Mouse (Mus musculus): ENCODE results near the gene Suv39h2. TPM values are rescaled to one million over a fixed set of nuclear protein-coding genes. Genes with fewer than 3 reads are reported as not detected.

Gene Suv39h2
- polyA plus RNA-seq, 1 experiment from 2014 or later = 12.5 TPM

DNA sequence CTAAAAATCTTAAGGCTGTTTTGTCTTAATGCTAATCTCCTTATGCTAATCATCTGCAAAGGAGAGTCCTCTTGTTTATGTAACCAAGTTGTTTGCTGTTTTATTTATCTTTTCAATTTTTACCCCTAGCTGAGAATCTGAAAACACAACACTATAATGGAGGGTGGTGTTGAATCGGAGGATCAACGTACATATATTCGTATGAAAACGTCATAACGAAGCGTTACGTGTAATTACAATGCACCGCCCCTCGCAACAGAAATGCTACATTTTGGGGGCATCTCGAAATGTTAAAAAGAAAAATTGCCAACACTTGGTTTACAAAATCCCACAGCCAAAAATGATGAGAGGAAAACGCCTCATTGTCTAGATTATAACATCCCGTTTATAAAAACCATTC lies 940 bp downstream of the Suv39h2 start:
- no peaks in the 10 kb centered on the region for H3K9me3 ChIP-seq
- no peaks in the 10 kb centered on the region for H3K27me3 ChIP-seq
- peak overlapping the region; percentile 73 for H3K9ac ChIP-seq
- under 1% methylated on average over 12 of the region's 12 CpGs for WGBS
- peak overlapping the region; percentile 99 for H3K4me3 ChIP-seq
- H3K27ac ChIP-seq = peak overlapping the region; percentile 91
- peaks cover 11% of the 10 kb centered on the region for H3K4me1 ChIP-seq
- 0 out of 2 replicates have a peak, but pooled peaks cover 8% of the 10 kb centered on the region for H3K36me3 ChIP-seq
- ATAC-seq (ENCODE audit: insufficient number of reproducible peaks, low FRiP score, low TSS enrichment, low read depth) = no peak
- peak overlapping the region; percentile 74 for H3K4me2 ChIP-seq

DNA sequence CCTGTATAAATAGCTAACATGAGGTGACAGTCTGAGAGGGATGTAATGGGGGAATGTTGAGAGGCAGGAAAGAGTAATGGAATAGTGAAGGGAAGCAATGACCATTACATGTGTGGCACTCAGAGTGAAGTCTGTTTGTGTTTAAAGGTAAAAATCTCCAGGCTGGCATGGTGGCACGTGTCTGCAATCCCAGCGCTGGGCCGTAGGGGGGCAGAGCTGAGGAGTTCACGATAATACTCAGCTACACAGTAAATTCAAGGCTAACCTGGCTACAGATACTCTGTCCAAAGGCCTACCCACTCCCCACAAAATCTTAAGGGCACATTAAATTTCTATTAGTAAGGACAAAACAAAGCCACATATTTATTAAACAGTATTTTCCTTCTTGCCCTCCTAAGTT lies 18.2 kb downstream of the Suv39h2 start:
- 83% methylated on average over 4 of the region's 4 CpGs for WGBS
- H3K4me2 ChIP-seq = no peak overlapping the region
- no peaks in the 10 kb centered on the region for H3K9me3 ChIP-seq
- peaks cover 34% of the 10 kb centered on the region for H3K36me3 ChIP-seq
- H3K4me1 ChIP-seq = no peaks in the 10 kb centered on the region
- ATAC-seq (ENCODE audit: insufficient number of reproducible peaks, low FRiP score, low TSS enrichment, low read depth) = no peak
- no peak overlapping the region for H3K4me3 ChIP-seq
- no peak overlapping the region for H3K27ac ChIP-seq
- H3K27me3 ChIP-seq = no peaks in the 10 kb centered on the region
- H3K9ac ChIP-seq = no peak overlapping the region

DNA sequence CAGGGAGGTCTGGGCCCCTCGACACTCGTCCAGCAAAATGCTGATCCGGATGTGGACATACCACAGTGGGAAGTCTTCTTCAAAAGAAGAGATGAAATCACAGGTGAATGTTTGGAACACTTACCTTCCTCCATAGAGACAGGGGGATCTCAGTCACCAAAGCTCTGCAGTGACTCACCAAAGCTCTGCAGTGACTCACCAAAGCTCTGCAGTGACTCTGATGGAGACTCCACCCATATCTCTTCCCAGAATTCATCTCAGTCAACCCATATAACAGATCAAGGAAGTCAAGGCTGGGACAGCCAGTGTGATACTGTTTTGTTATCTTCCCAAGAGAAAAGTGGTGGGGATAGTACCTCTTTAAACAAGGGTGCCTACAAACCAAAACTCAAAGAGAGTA lies 21.7 kb downstream of the Suv39h2 start:
- Histone ChIP-seq H3K36me3 (peaks cover 20% of the 10 kb centered on the region), H3K9ac (no peak overlapping the region)
- 88% methylated on average over 3 of the region's 3 CpGs for WGBS

DNA sequence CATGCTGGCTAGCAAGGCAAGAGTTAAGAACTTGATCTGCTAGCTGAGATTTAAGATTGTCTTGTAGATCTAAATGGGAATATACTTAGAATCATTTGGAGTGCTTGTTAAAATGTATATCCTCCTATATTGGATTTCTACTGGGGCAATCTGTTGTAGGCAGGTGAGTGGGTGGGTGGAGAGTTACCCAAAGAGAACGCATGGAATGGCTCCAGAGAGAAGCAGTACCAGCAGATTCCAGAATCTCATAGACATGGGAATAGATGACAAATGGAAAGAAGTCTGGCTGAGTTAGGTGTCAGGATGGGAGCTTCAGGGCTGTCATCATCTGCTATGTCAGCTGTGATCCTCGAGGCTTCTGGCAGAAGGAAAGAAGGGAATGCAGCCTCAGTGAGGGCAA lies 25.4 kb downstream of the Suv39h2 start:
- no peaks in the 10 kb centered on the region for H3K9me3 ChIP-seq
- no peaks in the 10 kb centered on the region for H3K27me3 ChIP-seq
- 64% methylated on average over 2 of the region's 2 CpGs for WGBS
- H3K4me2 ChIP-seq = no peak overlapping the region
- peaks cover 16% of the 10 kb centered on the region for H3K36me3 ChIP-seq
- no peak overlapping the region for H3K4me3 ChIP-seq
- no peaks in the 10 kb centered on the region for H3K4me1 ChIP-seq
- H3K27ac ChIP-seq = no peak overlapping the region
- H3K9ac ChIP-seq = no peak overlapping the region
- no peak for ATAC-seq (ENCODE audit: insufficient number of reproducible peaks, low FRiP score, low TSS enrichment, low read depth)

More for the DNA sequence above, 21.7 kb downstream of the Suv39h2 start:
- H3K4me3 ChIP-seq = no peak overlapping the region
- no peak for ATAC-seq (ENCODE audit: insufficient number of reproducible peaks, low FRiP score, low TSS enrichment, low read depth)
- no peaks in the 10 kb centered on the region for H3K9me3 ChIP-seq
- no peak overlapping the region for H3K27ac ChIP-seq
- H3K4me1 ChIP-seq = no peaks in the 10 kb centered on the region
- no peaks in the 10 kb centered on the region for H3K27me3 ChIP-seq
- H3K4me2 ChIP-seq = no peak overlapping the region

DNA sequence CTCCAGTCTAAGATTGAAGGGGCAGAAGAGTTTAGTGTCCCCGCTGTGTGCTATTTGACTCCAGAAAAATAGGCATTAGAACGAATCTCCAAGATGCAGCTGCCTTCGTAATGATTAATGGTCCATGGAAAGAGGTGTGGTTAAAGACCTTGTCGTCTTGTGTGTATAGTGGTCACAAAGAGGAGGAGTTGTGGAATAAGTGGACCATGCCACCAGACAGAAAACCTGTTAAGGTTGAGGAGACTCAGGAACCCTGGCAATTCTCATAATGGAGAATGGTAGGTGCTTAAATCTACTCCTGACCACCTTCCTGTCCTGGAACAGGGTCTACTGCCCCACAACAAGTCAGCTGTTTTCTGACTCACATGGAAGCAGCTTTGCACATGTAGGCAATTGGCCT lies 28.8 kb downstream of the Suv39h2 start:
- no peak for ATAC-seq (ENCODE audit: insufficient number of reproducible peaks, low FRiP score, low TSS enrichment, low read depth)
- Histone ChIP-seq H3K9me3 (no peaks in the 10 kb centered on the region), H3K36me3 (no peaks in the 10 kb centered on the region), H3K9ac (no peak overlapping the region), H3K27ac (no peak overlapping the region), H3K4me3 (no peak overlapping the region), H3K4me2 (no peak overlapping the region), H3K4me1 (no peaks in the 10 kb centered on the region), H3K27me3 (no peaks in the 10 kb centered on the region)
- WGBS = 70% methylated on average over 4 of the region's 4 CpGs

DNA sequence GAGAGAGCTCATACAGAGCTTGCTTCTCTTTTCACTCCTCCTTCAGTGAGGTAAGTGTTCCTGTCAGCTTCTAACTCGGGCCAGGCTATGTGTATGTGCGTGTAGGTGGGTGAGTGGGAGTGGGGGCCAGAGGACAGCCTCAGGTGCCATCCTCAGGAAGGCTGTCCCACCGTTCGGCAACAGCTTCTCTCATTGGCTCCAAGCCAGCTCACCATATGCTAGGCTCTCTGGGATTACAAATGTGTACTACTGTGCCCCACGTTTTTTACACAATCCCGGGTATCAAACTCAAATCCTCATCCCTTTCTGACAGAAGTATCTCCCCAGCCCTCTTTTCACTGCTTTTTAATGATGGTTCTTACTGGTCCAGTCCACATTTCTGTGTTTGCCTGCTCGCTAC lies 30.6 kb downstream of the Suv39h2 start:
- Histone ChIP-seq H3K9me3 (no peaks in the 10 kb centered on the region), H3K9ac (no peak overlapping the region), H3K4me3 (no peak overlapping the region), H3K36me3 (0 out of 2 replicates have a peak, but pooled peaks cover 2% of the 10 kb centered on the region), H3K27me3 (no peaks in the 10 kb centered on the region), H3K27ac (no peak overlapping the region), H3K4me2 (no peak overlapping the region), H3K4me1 (no peaks in the 10 kb centered on the region)
- WGBS = 65% methylated on average over 7 of the region's 7 CpGs
- no peak for ATAC-seq (ENCODE audit: insufficient number of reproducible peaks, low FRiP score, low TSS enrichment, low read depth)

DNA sequence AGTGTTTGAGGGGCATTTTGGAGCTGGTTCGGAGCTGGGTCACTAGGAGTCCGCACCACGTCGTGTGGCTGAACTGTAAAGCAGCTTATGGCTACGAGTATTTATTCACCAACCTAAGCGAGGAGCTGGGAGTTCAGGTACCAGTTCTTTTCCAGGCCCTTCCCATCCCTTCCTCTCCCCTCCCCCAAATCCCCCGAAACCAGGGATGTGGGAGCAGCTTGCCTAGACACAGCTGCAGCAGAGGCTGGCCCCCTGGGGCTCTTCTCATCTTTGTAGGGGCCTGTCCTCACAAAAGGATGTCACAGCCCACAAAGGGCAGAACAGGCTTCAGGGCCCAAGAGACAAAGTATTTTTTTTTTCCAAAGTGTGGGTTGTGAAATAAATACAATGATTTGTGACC lies 36.9 kb downstream of the Suv39h2 start:
- no peak for ATAC-seq (ENCODE audit: insufficient number of reproducible peaks, low FRiP score, low TSS enrichment, low read depth)
- 47% methylated on average over 7 of the region's 7 CpGs for WGBS

DNA sequence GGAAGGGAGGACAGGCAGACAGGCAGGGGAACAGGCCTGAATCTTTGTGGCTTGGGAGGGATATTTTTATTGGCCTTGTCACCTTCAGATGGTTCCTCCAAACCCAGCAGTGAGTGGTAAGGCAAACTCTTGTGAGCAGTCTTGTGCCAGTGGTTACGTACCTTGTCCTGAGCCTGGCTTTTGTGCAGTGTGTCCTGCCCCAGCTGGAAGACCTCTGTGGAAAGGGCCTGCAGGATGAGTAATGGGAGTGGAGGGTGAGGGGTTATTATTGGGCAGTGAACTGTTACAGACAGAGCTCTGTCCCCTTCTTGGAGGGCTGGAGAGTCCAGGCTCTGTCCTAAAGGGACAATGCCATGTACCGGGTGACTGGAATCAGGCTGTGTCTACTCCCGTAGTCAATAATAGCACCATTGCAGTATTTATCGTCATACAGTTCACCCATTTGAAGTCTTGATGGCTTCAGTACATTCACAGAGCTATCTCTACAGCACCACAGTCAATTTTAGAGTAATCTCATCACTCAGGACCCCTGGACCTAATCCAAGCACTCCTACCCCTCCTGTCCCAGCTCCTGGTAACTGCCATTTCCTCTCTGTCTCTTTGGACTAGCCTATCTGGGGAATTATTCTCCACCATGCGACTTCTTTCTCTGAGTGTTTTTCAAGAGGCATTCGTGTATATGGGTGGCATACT lies 39.3 kb downstream of the Suv39h2 start:
- Histone ChIP-seq H3K27ac (no peak overlapping the region), H3K4me2 (no peak overlapping the region), H3K4me3 (no peak overlapping the region), H3K9me3 (no peaks in the 10 kb centered on the region), H3K9ac (no peak overlapping the region), H3K4me1 (0 out of 2 replicates have a peak, but pooled peaks cover 5% of the 10 kb centered on the region), H3K36me3 (0 out of 2 replicates have a peak, but pooled peaks cover 4% of the 10 kb centered on the region), H3K27me3 (no peaks in the 10 kb centered on the region)
- ATAC-seq (ENCODE audit: insufficient number of reproducible peaks, low FRiP score, low TSS enrichment, low read depth) = no peak
- 83% methylated on average over 6 of the region's 6 CpGs for WGBS

More for the DNA sequence above, 36.9 kb downstream of the Suv39h2 start:
- H3K27me3 ChIP-seq = no peaks in the 10 kb centered on the region
- 0 out of 2 replicates have a peak, but pooled peaks cover 6% of the 10 kb centered on the region for H3K36me3 ChIP-seq
- no peak overlapping the region for H3K4me3 ChIP-seq
- no peaks in the 10 kb centered on the region for H3K9me3 ChIP-seq
- H3K9ac ChIP-seq = no peak overlapping the region
- H3K27ac ChIP-seq = no peak overlapping the region
- no peak overlapping the region for H3K4me2 ChIP-seq
- no peaks in the 10 kb centered on the region for H3K4me1 ChIP-seq

DNA sequence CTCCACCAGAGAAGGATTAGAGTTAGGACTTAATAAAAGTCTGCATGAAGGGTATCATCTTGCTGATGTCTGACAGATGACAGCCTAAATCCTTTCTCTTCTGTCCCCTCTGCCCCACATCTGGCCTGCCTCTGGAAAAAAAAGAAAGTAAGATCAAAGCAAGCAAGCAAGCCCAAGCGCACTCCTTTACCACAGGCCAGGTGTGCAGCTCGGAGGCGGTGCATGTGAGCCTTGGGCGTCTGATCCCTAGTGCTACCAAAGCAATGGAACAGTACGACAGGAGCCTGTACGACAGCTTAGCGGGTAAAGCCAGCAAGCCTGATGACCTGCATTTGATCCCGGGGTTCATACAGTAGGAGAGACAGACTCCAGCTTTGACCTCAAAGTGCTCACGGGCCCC lies 43.9 kb downstream of the Suv39h2 start:
- Histone ChIP-seq H3K36me3 (no peaks in the 10 kb centered on the region; the same call in 1 of the 2 replicates), H3K4me3 (no peak overlapping the region), H3K27me3 (no peaks in the 10 kb centered on the region), H3K4me1 (0 out of 2 replicates have a peak, but pooled peaks cover 5% of the 10 kb centered on the region), H3K9ac (no peak overlapping the region), H3K9me3 (no peaks in the 10 kb centered on the region), H3K27ac (no peak overlapping the region), H3K4me2 (no peak overlapping the region)
- WGBS = 57% methylated on average over 9 of the region's 9 CpGs
- no peak for ATAC-seq (ENCODE audit: insufficient number of reproducible peaks, low FRiP score, low TSS enrichment, low read depth)

DNA sequence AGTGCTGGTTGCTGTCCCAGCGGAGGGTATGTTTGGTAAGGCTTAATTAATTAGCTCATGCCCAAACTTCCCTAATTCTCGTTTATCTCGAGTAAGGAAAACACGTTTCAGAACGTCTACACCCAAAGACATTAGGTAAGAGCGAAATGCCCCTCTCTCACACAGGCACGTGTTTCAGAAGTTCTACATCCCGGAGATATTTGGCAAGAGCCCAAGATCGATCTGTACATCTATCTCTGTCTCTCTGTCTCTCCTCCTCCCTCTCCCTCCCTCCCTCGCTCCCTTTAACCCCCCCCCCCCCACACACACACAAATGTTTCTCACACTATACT lies 50.3 kb downstream of the Suv39h2 start:
- Histone ChIP-seq H3K9ac (peak overlapping the region; percentile 40), H3K9me3 (no peaks in the 10 kb centered on the region), H3K4me2 (peak overlapping the region; percentile 94), H3K4me1 (peaks cover 12% of the 10 kb centered on the region; the same call in 1 of the 2 replicates), H3K27ac (no peak overlapping the region), H3K27me3 (no peaks in the 10 kb centered on the region), H3K4me3 (peak overlapping the region; percentile 64), H3K36me3 (no peaks in the 10 kb centered on the region; the same call in 1 of the 2 replicates)
- 0 out of 2 replicates have a peak, but pooled peaks have one; percentile 1 for ATAC-seq (ENCODE audit: insufficient number of reproducible peaks, low FRiP score, low TSS enrichment, low read depth)
- 9% methylated on average over 9 of the region's 10 CpGs for WGBS

DNA sequence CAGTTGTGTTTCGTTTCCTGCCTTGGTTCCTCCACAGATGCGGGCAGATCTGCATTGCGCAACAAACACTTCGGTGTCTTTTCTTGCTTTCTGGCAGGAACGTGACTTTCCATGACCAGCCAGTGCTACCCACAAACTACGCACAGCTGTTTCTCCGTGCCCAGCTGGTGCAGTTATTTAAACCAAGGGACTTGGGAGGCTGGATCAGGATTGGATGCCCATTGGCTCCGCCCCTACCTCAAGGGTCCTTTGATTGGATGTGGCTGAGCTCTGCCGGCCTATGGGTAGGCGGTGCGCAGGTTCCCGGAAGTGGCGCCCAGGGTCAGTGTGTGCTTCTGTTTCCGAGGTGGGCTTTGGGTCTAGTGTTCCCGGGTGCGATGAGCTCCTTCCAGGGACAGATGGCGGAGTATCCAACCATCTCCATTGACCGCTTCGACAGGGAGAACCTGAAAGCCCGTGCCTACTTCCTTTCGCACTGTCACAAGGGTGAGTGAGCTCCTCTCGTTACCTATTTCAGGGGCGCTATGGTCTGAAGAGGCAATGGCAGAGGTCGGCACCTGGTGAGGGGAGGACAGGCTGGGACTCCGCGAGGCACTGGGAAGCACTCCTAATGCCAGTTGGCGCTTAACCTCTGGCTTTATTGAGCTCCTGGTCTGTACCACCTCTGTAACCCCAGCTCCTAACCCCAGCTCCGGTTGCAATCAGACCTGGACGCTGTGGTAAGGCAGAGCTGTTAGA lies 50.8 kb downstream of the Suv39h2 start, which contains the start of gene Dclre1c:
TSS of gene Dclre1c (plus strand) at position 291 of the 738 bp plus-strand sequence.
- Histone ChIP-seq H3K4me2 (peak within 1 kb of the TSS; percentile 94), H3K27me3 (no peaks in the 10 kb centered on the region), H3K4me3 (peak within 1 kb of the TSS; percentile 64), H3K36me3 (no peaks in the 10 kb centered on the region; the same call in 1 of the 2 replicates), H3K9me3 (no peaks in the 10 kb centered on the region), H3K9ac (peak within 1 kb of the TSS; percentile 40), H3K27ac (no peak within 1 kb of the TSS), H3K4me1 (peaks cover 12% of the 10 kb centered on the region; the same call in 1 of the 2 replicates)
- under 1% methylated on average over 29 of the region's 29 CpGs for WGBS
- peak; percentile 94 for ATAC-seq (ENCODE audit: insufficient number of reproducible peaks, low FRiP score, low TSS enrichment, low read depth)

DNA sequence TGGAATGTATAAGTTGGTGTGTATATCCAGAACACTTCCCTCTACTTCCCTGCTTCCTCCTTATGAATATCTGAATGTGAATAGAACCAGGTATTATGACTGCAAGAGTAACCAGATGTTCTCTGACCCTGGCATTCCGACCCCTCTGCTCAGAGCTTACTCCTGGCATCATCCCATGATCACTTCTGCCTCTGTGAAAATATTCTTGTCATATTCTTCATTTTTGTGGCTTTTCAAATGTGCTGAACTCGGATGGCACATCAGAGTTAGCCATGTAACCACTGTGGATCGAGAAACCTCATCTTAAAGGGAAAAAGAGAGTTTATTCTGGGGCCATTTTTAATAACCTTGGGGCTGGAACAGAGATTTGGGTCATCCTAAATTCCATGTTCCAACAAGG lies 52.3 kb downstream of the Suv39h2 start, which contains the start of gene Meig1:
TSS of gene Meig1 (minus strand) at position 101 of the 400 bp plus-strand sequence.
- no peak within 1 kb of the TSS for H3K4me2 ChIP-seq
- no peak within 1 kb of the TSS for H3K27ac ChIP-seq
- 62% methylated on average over 3 of the region's 3 CpGs for WGBS

More for the DNA sequence above, 52.3 kb downstream of the Suv39h2 start, which contains the start of gene Meig1:
- Histone ChIP-seq H3K9ac (no peak within 1 kb of the TSS), H3K9me3 (no peaks in the 10 kb centered on the region), H3K4me1 (peaks cover 12% of the 10 kb centered on the region; the same call in 1 of the 2 replicates), H3K4me3 (peak within 1 kb of the TSS; percentile 64; the same call in 1 of the 2 replicates), H3K27me3 (peaks cover 6% of the 10 kb centered on the region; the same call in 1 of the 2 replicates), H3K36me3 (no peaks in the 10 kb centered on the region)
- no peak for ATAC-seq (ENCODE audit: insufficient number of reproducible peaks, low FRiP score, low TSS enrichment, low read depth)
